Mouse (Mus musculus): Measurements from ENCODE around the gene Ear10.
"Not testable (repeated sequence)": the region's sequence is repeated elsewhere in the genome, so short reads cannot be mapped to it uniquely, and the experiment has no call there.

The Ear10 gene

DNA sequence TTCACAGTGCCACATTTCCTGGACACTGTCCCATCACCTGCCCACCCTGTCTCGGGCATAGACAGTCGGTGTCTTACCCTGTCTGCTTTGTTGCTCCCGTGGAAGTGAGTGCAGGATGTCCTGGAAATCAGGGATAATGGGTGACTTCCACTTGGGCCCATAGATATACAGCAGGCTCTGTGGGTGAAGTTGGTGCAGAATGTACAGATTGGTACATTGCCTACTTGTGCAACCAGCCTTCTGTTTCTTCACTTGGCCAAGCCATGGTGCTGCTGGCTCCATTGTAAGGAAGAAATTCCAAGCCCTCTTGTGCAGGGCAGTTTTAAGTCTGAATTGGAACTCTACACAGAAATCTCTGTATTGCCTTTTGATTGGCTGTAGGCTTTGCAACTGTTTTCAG lies at the start of gene Ear10:
TSS of gene Ear10 (minus strand) at position 101 of the 400 bp plus-strand sequence.
- DNase-seq (ENCODE audit: low spot score in 2 of 2): not testable (repeated sequence)

DNA sequence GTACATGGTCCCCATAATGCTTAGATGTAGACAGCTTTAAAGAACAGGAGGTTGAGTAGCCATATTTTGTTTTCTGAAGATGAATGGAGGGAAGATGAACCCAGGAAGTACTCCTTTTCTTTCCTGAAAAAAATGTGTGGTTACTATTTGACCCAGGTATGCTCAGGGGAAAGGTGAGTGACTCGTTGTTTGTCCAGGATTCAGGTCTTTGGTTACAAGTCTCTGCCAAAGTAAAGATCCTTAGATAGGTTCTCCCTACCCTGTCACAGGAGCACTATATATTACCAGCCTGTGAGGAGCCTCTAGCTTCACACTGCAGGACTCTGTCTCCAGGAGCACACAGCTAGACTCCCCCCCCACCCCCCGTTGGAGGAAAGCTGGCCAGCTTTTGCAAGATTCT lies 33.4 kb upstream of the Ear10 start, which contains the start of gene Ang5:
TSS of gene Ang5 (plus strand) at position 301 of the 400 bp plus-strand sequence.
- DNase-seq (ENCODE audit: low spot score in 2 of 2): not testable (repeated sequence)

DNA sequence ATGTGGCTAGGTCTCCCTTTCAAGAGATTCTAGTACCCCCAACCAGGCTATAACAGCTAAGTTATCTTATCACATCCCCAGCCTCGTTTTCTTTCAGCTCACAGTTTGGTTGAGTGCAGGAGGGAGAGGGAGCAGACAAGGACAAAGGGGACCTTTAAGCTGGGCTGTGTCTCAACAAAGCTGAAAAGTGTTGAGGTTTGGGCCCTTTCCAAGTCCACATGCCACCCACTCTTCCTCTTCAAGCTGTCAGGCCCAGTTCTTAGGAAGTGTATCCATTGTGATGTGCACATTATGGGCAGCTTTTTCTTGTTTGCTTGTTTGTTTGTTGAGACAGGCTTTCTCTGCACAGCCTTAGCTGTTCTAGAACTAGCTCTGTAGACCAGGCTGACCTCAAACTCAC lies 31.7 kb upstream of the Ear10 start:
- DNase-seq (ENCODE audit: low spot score in 2 of 2): not testable (repeated sequence)

DNA sequence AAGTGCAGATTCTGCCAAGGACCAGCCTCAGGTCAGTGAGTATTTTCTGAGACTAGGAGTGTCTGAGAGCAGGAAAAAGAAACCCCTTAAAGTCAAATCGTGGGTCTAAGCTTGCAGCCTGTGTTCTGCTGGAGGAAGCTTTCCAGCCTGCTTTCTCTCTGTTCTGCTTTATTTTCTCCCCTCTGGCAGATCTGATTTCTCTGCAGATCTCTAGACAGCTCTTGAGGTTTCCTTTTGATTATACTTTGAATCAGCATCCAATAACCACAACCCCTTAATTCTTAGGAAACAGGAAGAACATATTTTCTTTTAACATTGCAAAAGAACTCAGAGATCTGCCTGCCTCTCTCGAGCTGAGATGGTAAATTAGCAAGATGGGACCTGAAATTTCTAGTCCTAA lies 30.0 kb upstream of the Ear10 start:
- not testable (repeated sequence) for DNase-seq (ENCODE audit: low spot score in 2 of 2)

DNA sequence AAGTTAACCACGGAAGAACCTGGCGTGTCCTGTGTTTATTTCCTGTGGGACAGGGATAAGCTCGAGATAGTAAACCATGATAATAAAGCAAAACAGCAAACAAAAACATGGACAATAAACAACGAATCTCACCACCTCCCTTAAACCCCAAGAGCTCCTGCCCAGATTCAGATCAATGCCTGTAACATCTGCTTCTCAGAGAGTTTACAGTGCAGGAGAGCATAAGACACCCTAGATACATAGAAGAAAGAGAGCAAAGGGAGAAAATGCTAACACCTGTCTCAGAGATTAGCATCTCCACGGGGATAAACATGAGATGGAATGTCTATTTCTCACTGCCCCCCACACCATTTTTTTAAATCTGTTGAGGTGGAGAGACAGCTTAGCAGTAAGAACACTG lies 10.0 kb upstream of the Ear10 start:
- not testable (repeated sequence) for DNase-seq (ENCODE audit: low spot score in 2 of 2)

DNA sequence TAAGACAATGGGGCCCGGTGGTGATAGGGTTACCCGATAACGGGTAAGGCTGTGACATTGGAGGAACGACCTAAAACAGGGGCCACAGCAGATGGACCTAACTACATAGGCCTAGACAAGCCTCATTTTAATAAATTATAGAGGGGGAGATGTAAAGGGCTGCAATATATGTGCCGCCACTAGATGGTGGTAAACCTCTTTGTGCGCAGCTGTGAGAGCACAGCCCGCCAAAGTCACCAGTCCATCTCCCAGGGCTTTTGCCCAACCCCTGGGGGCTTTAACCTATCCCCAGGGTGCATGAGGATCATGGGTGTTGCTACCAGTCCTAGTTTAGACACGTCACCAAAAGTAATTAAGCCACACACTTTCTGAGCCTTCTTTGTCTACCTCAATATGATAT lies 9.6 kb upstream of the Ear10 start:
- DNase-seq (ENCODE audit: low spot score in 2 of 2): peak in 1 of 2 experiments; percentile 16

DNA sequence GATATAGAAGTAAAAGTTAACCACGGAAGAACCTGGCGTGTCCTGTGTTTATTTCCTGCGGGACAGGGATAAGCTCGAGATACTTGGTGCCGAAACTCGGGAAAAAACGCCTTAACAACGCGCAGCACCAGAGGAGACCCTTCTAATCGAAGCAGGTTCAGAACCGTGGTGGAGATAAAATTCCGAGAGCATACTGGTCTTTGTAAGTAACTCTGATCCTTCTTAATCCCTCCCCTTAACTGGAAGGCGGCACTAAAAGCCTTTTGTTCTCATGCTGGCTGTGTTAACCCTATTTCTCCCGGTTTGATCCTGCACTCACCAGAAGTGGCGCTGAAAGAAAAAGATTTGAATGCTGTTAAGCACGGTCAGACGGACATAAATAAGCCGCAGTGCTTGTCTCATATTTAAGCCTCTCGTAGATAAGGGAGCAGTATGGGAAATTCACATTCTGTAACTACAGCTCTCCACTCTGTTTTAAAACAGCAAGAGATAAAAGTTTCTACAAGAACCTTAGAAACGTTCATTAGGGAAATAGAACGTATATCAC lies 2.1 kb upstream of the Ear10 start:
- not testable (repeated sequence) for DNase-seq (ENCODE audit: low spot score in 2 of 2)

DNA sequence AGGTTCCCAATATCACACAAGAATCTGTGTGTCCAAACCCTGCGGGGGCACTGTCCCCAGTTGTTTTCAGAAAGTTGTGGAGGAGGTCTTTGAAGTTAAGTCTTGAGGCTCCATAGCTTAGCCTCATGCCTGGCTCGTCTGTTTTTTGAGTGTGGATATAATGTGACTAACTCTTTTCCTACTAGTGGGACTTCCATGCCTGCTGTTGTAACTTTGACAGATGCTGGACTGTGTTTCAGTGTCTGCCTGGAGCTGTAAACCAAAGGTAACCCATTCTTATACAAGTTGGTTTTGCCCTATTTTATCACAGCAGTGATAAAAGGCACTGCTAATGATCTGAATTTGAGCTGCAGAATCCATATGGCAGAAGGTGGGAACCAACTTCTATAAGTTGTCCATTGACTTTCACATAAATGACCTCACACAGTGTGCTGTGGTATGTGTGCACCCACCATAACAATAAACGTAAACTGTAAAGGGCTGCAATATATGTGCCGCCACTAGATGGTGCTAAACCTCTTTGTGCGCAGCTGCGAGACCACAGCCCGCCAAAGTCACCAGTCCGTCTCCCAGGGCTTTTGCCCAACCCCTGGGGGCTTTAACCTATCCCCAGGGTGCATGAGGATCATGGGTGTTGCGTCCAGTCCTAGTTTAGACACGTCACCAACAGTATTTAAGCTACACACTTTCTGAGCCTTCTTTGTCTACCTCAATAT lies 1.5 kb upstream of the Ear10 start, which contains the start of gene Gm8113:
TSS of gene Gm8113 (plus strand) at position 703 of the 716 bp plus-strand sequence.
- peak; percentile 12 to 56 for DNase-seq (ENCODE audit: low spot score in 2 of 2)

DNA sequence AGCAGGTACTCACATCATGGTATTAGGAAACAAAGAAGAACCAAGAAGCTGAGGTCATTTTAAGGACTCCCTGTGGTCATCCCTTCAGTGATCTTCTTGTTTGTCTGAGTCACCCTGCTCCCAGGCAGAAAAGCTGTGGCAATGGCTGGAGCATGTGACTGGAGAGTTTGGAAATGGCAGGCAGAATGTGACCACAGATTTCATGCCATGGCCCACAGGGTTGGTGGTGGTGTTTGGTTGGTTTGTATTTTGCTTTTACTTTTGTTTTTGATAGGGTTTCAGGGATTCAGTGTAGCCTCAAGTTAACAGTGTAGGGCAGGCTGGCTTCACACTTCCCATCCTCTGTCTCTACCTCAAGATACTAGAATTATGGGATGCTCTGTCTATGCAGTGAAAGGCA lies 5.1 kb downstream of the Ear10 start:
- DNase-seq (ENCODE audit: low spot score in 2 of 2): not testable (repeated sequence)

DNA sequence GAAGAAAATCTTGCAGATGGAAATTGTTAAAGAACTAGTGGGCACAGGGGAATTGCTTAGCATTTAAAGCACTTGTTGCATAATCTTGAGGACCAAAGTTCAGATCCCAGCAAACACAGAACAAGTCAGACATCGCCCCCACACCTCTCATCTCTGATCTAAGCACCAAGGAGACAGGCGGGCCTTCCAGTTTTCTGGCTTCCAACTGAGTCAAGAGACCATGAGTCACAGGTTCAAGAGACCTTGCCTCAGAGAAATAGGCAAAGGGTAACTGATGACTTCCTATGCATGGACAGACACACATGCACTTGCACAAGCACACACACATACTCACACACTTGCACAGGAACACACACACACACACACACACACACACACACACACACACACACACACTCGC lies 24.8 kb downstream of the Ear10 start:
- DNase-seq (ENCODE audit: low spot score in 2 of 2): not testable (repeated sequence)

DNA sequence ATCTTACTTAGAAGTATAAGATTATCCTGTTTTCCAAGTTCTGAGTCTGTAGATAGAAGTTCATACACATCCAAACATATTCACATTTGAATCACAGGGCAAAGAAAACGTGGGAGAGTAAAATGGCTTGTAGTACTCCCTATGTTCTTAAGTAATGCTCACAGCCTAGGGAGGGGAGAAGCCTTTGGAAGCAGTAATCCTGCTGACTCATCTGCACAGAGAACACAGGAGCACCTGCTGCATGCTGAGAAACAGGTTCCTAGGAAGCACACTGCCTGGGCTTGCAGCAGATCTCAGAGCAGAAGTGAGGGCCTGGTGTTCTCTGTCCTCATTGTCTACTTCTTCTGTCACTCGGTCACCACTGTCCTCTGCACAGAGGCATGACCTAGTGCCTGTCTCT lies 28.0 kb downstream of the Ear10 start:
- not testable (repeated sequence) for DNase-seq (ENCODE audit: low spot score in 2 of 2)

DNA sequence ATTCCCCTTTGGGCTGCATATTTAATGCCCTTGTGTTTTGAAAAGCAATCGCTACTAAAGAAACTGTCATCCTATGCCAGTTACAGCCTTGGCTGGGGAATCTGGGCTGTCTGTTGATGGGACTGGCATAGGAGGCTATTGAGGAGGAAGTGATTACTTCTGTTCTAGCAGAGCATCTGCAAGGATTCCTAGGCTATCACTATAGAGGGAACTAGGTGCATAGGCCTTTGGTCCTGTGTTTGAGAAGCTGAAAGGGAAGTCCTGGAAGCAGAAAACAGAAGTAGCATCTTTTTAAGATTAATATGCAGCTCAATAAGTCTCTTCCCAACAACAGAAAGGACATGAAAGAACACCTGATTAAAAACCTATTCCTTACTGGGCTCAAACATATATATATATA lies 32.1 kb downstream of the Ear10 start:
- DNase-seq (ENCODE audit: low spot score in 2 of 2): not testable (repeated sequence)

DNA sequence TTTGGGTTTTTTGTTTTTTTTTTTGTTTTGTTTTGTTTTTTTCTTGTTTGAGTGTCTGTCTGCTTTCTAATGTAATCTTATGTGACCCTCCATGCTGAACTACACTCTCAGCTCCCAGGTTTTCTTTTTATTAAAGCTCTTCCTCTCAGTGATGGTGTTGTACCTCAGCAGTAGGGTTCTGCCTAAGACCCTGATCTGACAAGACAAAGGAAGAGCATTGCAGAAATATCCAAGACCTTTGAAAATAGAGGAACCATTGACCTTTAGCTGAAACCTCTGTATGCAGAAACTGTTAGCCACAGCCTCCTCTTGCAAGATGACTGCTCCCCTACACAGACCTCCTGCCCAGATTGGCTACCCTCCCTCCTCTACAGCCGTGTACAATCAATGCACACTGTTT lies 37.1 kb downstream of the Ear10 start:
- DNase-seq (ENCODE audit: low spot score in 2 of 2): not testable (repeated sequence)

DNA sequence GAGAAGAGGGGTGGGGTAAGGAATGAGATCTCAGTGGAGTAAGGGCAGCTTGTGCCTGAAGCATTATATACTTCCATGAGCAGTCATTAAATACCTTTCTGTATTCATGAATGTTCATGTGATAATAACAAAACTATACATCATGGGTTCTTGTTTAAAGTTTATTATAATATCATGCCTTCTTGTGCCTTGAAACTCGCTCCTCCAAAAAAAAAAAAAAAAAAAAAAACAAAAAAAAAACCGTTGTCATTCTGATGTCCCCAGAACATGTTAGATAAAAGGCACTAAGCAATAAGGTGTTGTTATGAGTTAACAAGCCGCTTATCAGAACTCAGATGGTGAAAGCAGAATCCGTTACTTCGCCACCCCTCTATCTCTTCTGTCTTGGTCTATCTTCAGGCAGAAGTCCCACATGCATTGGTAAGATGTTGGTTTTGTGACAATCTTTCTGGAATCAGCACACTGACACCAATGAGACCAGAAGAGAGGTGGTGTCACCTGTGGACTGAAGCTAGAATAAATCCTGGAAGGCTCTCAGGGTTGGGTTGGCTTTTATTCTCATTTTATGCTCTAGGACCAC lies 43.3 kb downstream of the Ear10 start:
- DNase-seq (ENCODE audit: low spot score in 2 of 2): not testable (repeated sequence)

DNA sequence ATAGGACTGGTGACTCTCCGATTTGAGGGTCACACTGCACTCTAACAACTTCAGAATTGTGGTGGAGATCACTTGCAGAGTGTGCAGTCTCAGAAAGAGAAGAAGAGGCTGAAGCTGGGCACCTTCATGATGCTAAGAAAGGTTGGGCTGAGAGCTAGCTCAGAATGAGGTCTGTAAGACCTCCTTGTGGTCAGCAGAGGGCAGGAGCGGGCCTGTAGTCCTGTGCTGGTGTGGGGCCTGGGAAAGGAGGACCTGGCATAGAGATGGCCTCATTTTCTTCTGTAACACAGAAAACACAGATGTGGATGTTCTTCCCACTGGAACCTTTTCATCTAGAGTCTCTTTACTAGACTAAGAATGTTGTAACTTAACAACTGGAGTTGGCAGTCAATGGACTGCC lies 45.6 kb downstream of the Ear10 start:
- not testable (repeated sequence) for DNase-seq (ENCODE audit: low spot score in 2 of 2)

DNA sequence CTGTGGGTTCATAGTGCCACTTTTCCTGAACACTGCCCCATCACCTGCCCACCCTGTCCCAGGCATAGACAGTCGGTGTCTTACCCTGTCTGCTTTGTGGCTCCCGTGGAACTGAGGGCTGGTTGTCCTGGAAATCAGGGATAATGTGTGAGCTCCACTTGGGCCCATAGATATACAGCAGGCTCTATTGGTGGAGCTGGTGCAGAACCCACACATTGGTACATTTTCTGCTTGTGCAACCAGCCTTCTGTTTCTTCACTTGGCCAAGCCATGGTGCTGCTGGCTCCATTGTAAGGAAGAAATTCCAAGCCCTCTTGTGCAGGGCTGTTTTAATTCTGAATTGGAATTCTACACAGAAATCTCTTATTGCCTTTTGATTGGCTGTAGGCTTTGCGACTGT lies 47.9 kb downstream of the Ear10 start, which contains the start of gene Ear1:
TSS of gene Ear1 (minus strand) at position 101 of the 400 bp plus-strand sequence.
- DNase-seq (ENCODE audit: low spot score in 2 of 2): not testable (repeated sequence)

DNA sequence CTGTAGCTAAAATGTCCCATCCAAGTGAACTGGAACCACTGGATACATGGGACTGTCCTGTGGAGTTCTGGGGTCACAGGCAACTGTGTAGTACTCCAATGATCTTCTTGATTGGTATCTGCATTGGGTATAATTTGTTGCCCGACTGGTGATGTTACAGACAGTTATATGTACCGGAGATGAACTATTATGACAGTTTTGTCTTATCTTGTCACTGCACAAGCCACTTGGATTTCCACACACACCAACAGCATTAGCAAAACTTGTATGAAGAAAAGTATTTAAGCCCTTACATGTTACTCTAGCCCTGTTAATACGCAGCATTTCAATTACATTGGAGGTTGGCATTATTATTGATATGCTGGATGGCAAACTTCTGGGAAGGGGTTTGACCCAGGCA lies 48.5 kb downstream of the Ear10 start:
- DNase-seq (ENCODE audit: low spot score in 2 of 2): not testable (repeated sequence)

Data from spleen, postnatal 10 days (tissue).